Mouse (Mus musculus): ENCODE results near the gene Atxn1.

DNA sequence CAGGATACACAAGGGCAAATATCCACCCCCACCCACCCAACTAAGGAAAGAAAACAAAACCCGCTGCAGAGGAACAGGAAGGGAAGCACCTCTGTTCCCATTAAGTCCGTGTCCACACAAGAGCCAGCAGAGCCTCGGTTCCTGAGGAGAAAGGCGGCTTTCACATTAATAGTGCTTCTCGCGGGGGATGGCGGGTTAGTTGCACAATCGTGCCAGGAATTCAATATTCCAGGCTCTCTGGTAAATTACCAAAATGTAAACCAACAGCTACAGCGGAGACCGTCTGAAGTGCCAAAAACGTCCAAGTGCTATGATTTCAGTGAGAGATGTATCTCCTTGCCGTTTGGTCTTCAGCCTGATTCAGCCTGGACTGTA lies 46.8 kb downstream of the Atxn1 start:
- TF ChIP-seq CTCF (IDR thresholded peaks at IDR 0.05; ENCODE audit: insufficient read depth, low read length) (no peak), POLR2A (IDR thresholded peaks at IDR 0.05; ENCODE audit: borderline replicate concordance, extremely low read depth, low read depth, low read length) (no peak)

Data from lung, adult 2 months (tissue).